Comparison of ENCODE assay signal across 9 mouse cellular contexts in the genomic region with DNA sequence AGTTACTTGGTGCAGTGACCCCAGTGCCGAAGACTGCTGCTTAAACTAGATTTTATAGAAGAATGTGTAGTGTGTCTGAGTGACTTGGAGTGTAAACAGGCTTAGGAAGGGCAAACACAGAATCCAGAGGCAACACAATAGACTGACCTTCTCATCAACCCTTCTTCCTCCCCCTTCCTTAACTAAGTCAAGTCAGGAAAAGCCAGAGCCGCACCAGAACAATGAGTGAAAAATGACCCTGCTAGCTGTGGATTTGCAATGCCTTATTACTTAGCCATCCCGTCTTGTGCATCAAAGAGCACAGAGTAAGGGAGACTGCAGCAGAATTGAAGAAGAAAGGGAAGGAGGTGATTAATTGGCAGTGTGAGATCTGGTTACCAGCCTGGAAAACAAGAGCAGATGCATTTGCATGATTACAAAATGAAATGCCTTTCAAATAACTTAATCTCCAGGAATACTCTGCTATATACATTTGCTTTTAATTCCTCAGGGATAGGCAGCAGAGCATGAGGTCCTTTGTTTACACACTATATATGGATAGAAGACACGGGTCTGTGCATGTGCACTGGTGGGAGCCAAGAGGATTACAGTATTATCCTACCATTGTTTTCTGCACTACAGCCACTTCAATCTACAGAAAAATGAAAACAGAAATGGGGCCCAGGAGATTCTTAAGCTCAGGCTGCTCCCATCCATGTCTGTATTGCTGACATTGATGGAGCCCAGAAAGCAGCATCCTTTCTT.
DNase-seq lines count a peak whose midpoint lies in the region; ATAC-seq lines count a peak whose summit lies in the region.
"Had no signal": no experiment of that assay in that cellular context is flagged by ENCODE, and none has a peak within 500 bp of the region (broad histone marks: within the 10 kb centered on the region; RNA-seq: fewer than 3 reads in every experiment).

No protein-coding gene starts in this region.

- no peaks in the 10 kb centered on the region for H3K27me3 ChIP-seq in embryonic facial prominence, embryonic 13.5 days
- H3K27me3 ChIP-seq in hindbrain, embryonic 12.5 days, result no peaks in the 10 kb centered on the region

- no peak overlapping the region for H3K9ac ChIP-seq in embryonic facial prominence, embryonic 13.5 days
- no peak overlapping the region for H3K9ac ChIP-seq in hindbrain, embryonic 12.5 days

- DNase-seq in Muller cell, postnatal 12 days (ENCODE audit: inconsistent ontology term), result peak; percentile 56
- peak; percentile 83 for DNase-seq in mesoderm, embryonic 11.5 days (ENCODE audit: low read depth, low spot score)
- DNase-seq in layer of hippocampus, postnatal 36 days, result no peak
- no peak for DNase-seq in cerebellum, postnatal 25 days
- no peak for DNase-seq in adrenal gland, postnatal 25 days
- DNase-seq in ovary, adult 18-20 months (ENCODE audit: low spot score), result no peak

- H3K9me3 ChIP-seq in embryonic facial prominence, embryonic 13.5 days, result no peaks in the 10 kb centered on the region
- no peaks in the 10 kb centered on the region for H3K9me3 ChIP-seq in hindbrain, embryonic 12.5 days (replicated peaks)
- H3K9me3 ChIP-seq: G1E had no signal

- H3K4me1 ChIP-seq in embryonic facial prominence, embryonic 13.5 days, result peaks cover 19% of the 10 kb centered on the region
- H3K4me1 ChIP-seq in hindbrain, embryonic 12.5 days, result peaks cover 14% of the 10 kb centered on the region

- 7% methylated on average over 4 of the region's 4 CpGs for WGBS in embryonic facial prominence, embryonic 13.5 days
- WGBS in hindbrain, embryonic 12.5 days, result 4% methylated on average over 4 of the region's 4 CpGs

- no peak overlapping the region for H3K4me2 ChIP-seq in embryonic facial prominence, embryonic 13.5 days
- no peak overlapping the region for H3K4me2 ChIP-seq in hindbrain, embryonic 12.5 days (replicated peaks)

- H3K36me3 ChIP-seq in embryonic facial prominence, embryonic 13.5 days, result no peaks in the 10 kb centered on the region
- no peaks in the 10 kb centered on the region for H3K36me3 ChIP-seq in hindbrain, embryonic 12.5 days
- H3K36me3 ChIP-seq: G1E had no signal

- ATAC-seq in embryonic facial prominence, embryonic 13.5 days (ENCODE audit: insufficient number of reproducible peaks, insufficient read depth, low FRiP score, low TSS enrichment, low read depth), result peak; percentile 84
- peak; percentile 94 for ATAC-seq in hindbrain, embryonic 12.5 days (ENCODE audit: low FRiP score)

- no peak overlapping the region for H3K4me3 ChIP-seq in embryonic facial prominence, embryonic 13.5 days
- no peak overlapping the region for H3K4me3 ChIP-seq in hindbrain, embryonic 12.5 days

- H3K27ac ChIP-seq in embryonic facial prominence, embryonic 13.5 days, result no peak overlapping the region
- H3K27ac ChIP-seq in hindbrain, embryonic 12.5 days, result peak overlapping the region; percentile 83

Comparison
In these comparisons a context has a peak if more than half of its experiments do, and no peak if none do; other contexts are left out.
1. DNase-seq: peak in Muller cell, postnatal 12 days (single experiment) and mesoderm, embryonic 11.5 days (single experiment); none in layer of hippocampus, postnatal 36 days (0 of 2), cerebellum, postnatal 25 days (0 of 2), adrenal gland, postnatal 25 days (single experiment) and ovary, adult 18-20 months (single experiment).